In the genomic region with DNA sequence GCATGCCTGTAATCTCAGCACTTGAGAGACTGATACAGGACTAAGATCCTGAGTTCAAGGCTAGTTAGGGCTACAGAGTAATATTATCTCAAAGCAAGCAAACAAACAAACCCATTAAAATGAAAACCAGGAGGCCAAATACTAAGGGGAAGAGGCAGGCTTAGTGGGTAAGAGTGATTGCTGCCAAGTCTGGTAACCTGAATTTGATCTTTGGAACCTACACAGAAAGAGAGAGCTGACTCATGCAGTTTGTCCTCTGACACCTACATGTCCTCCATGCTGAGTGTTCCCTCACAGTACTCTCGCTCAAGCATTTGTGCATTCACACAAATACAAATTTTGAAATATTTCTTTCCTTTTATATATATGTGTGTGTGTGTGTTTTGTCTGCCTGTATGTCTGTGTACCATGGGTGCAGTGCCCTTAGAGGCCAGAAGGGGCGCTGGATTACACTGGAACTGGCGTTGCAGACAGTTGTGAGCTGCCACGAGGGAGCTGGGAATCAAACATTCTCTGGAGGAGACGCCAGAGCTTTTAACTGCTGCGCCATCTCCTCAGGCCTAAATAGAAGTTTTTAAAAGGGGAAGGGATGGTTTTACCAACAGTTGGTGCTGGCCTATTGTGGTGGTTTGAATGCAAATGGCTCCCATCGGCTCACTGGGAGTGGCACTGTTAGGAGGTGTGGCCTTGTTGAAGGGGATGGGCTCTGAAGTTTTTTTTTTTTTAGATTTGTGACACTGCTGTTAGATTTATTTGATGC, we compare ENCODE assay signal across 15 mouse cellular contexts. TPM values are rescaled to one million over a fixed set of nuclear protein-coding genes. Genes with fewer than 3 reads are reported as not detected.
DNase-seq lines count a peak whose midpoint lies in the region; ATAC-seq and TF ChIP-seq lines count a peak whose summit lies in the region.
"Had no signal": no experiment of that assay in that cellular context is flagged by ENCODE, and none has a peak within 500 bp of the region (broad histone marks: within the 10 kb centered on the region; RNA-seq: fewer than 3 reads in every experiment).

No protein-coding gene starts in this region.

- H3K27me3 ChIP-seq in hindbrain, embryonic 11.5 days (ENCODE audit: control insufficient read depth, insufficient read depth, low read length): no peaks in the 10 kb centered on the region
- H3K27me3 ChIP-seq in hindbrain, embryonic 14.5 days (ENCODE audit: control insufficient read depth, insufficient read depth, low read length): no peaks in the 10 kb centered on the region
- no peaks in the 10 kb centered on the region for H3K27me3 ChIP-seq in liver, postnatal 0 days (ENCODE audit: insufficient read depth, low read length)
- H3K27me3 ChIP-seq in liver, embryonic 11.5 days (replicated peaks; ENCODE audit: control insufficient read depth, insufficient read depth, low read length): no peaks in the 10 kb centered on the region
- H3K27me3 ChIP-seq in kidney, embryonic 15.5 days: no peaks in the 10 kb centered on the region
- H3K27me3 ChIP-seq: neural tube, embryonic 12.5 days had no signal

- no peak overlapping the region for H3K4me2 ChIP-seq in hindbrain, embryonic 11.5 days (replicated peaks; ENCODE audit: low read depth, low read length)
- no peak overlapping the region for H3K4me2 ChIP-seq in hindbrain, embryonic 14.5 days (replicated peaks)
- no peak overlapping the region for H3K4me2 ChIP-seq in liver, postnatal 0 days (ENCODE audit: low read depth, low read length)
- no peak overlapping the region for H3K4me2 ChIP-seq in liver, embryonic 11.5 days
- H3K4me2 ChIP-seq in kidney, embryonic 15.5 days: no peak overlapping the region
- H3K4me2 ChIP-seq: heart, embryonic 11.5 days; neural tube, embryonic 12.5 days had no signal

- ATAC-seq in hindbrain, embryonic 11.5 days (ENCODE audit: low FRiP score): no peak
- ATAC-seq in hindbrain, embryonic 14.5 days (ENCODE audit: low FRiP score): no peak
- no peak for ATAC-seq in liver, postnatal 0 days
- ATAC-seq in liver, embryonic 11.5 days (replicated peaks; ENCODE audit: low FRiP score): no peak
- peak; percentile 79 for ATAC-seq in erythroblast, adult 5-6 weeks (replicated peaks; ENCODE audit: low FRiP score, poor library complexity, severe bottlenecking)
- ATAC-seq in kidney, embryonic 15.5 days (replicated peaks; ENCODE audit: low FRiP score): no peak
- ATAC-seq: inflammation-experienced regulatory T-cells, adult 6 months had no signal

- H3K27ac ChIP-seq in hindbrain, embryonic 11.5 days (ENCODE audit: low read depth, low read length): no peak overlapping the region
- no peak overlapping the region for H3K27ac ChIP-seq in hindbrain, embryonic 14.5 days
- no peak overlapping the region for H3K27ac ChIP-seq in liver, postnatal 0 days (ENCODE audit: low read depth)
- no peak overlapping the region for H3K27ac ChIP-seq in liver, embryonic 11.5 days (ENCODE audit: low read depth, low read length)
- H3K27ac ChIP-seq in kidney, embryonic 15.5 days: no peak overlapping the region
- H3K27ac ChIP-seq: neural tube, embryonic 12.5 days had no signal

- no peaks in the 10 kb centered on the region for H3K36me3 ChIP-seq in hindbrain, embryonic 11.5 days (ENCODE audit: control insufficient read depth, insufficient read depth, low read length)
- H3K36me3 ChIP-seq in hindbrain, embryonic 14.5 days (replicated peaks; ENCODE audit: control insufficient read depth, insufficient read depth): no peaks in the 10 kb centered on the region
- no peaks in the 10 kb centered on the region for H3K36me3 ChIP-seq in liver, postnatal 0 days (replicated peaks; ENCODE audit: insufficient read depth, low read length)
- no peaks in the 10 kb centered on the region for H3K36me3 ChIP-seq in liver, embryonic 11.5 days (ENCODE audit: control insufficient read depth, insufficient read depth, low read length)
- H3K36me3 ChIP-seq in kidney, embryonic 15.5 days: no peaks in the 10 kb centered on the region
- H3K36me3 ChIP-seq: neural tube, embryonic 12.5 days had no signal

- TF ChIP-seq CTCF in liver, postnatal 0 days (IDR thresholded peaks at IDR 0.05; ENCODE audit: low read depth): peak; percentile 44

- TF ChIP-seq EP300 in liver, postnatal 0 days (IDR thresholded peaks at IDR 0.05; ENCODE audit: low read depth): no peak

- peak; percentile 9 for DNase-seq in hindbrain, embryonic 11.5 days (ENCODE audit: low spot score)
- DNase-seq in hindbrain, embryonic 14.5 days (ENCODE audit: low spot score): no peak
- DNase-seq in liver, postnatal 0 days: no peak
- DNase-seq in liver, embryonic 11.5 days (ENCODE audit: low spot score): no peak
- DNase-seq in ES-CJ7 (ENCODE audit: low read depth, low spot score): peak; percentile 90
- DNase-seq in gastrocnemius, adult 8-10 months (ENCODE audit: low spot score in 2 of 2): no peak
- DNase-seq: gastrocnemius, postnatal 36 days; kidney, postnatal 25 days; thymus, postnatal 25 days had no signal

- no peak overlapping the region for H3K4me3 ChIP-seq in hindbrain, embryonic 11.5 days (ENCODE audit: low read depth, low read length)
- H3K4me3 ChIP-seq in hindbrain, embryonic 14.5 days (replicated peaks; ENCODE audit: low read length): no peak overlapping the region
- no peak overlapping the region for H3K4me3 ChIP-seq in liver, postnatal 0 days (ENCODE audit: low read depth, low read length)
- H3K4me3 ChIP-seq in liver, embryonic 11.5 days (ENCODE audit: low read depth, low read length): no peak overlapping the region
- H3K4me3 ChIP-seq in kidney, embryonic 15.5 days (replicated peaks): no peak overlapping the region
- H3K4me3 ChIP-seq: neural tube, embryonic 12.5 days had no signal

- WGBS in hindbrain, embryonic 11.5 days: 74% methylated on average over 7 of the region's 7 CpGs
- 76% methylated on average over 7 of the region's 7 CpGs for WGBS in hindbrain, embryonic 14.5 days
- WGBS in liver, postnatal 0 days (ENCODE audit: insufficient replicate concordance): 66% methylated on average over 7 of the region's 7 CpGs
- 65% methylated on average over 7 of the region's 7 CpGs for WGBS in liver, embryonic 11.5 days
- 71% methylated on average over 7 of the region's 7 CpGs for WGBS in kidney, embryonic 15.5 days

- no peak overlapping the region for H3K9ac ChIP-seq in hindbrain, embryonic 11.5 days (ENCODE audit: low read depth, low read length)
- no peak overlapping the region for H3K9ac ChIP-seq in hindbrain, embryonic 14.5 days
- H3K9ac ChIP-seq in liver, postnatal 0 days (replicated peaks): no peak overlapping the region
- H3K9ac ChIP-seq in liver, embryonic 11.5 days (ENCODE audit: low read depth, low read length): no peak overlapping the region
- no peak overlapping the region for H3K9ac ChIP-seq in kidney, embryonic 15.5 days
- H3K9ac ChIP-seq: neural tube, embryonic 12.5 days had no signal

- H3K4me1 ChIP-seq in hindbrain, embryonic 11.5 days (replicated peaks; ENCODE audit: control insufficient read depth, insufficient read depth, low read length): no peaks in the 10 kb centered on the region
- no peaks in the 10 kb centered on the region for H3K4me1 ChIP-seq in hindbrain, embryonic 14.5 days (replicated peaks; ENCODE audit: control insufficient read depth, insufficient read depth, low read length)
- no peaks in the 10 kb centered on the region for H3K4me1 ChIP-seq in liver, postnatal 0 days (ENCODE audit: insufficient read depth)
- H3K4me1 ChIP-seq in liver, embryonic 11.5 days (replicated peaks; ENCODE audit: control insufficient read depth, insufficient read depth, low read length): no peaks in the 10 kb centered on the region
- H3K4me1 ChIP-seq in kidney, embryonic 15.5 days: no peaks in the 10 kb centered on the region
- H3K4me1 ChIP-seq: neural tube, embryonic 12.5 days had no signal

- no peaks in the 10 kb centered on the region for H3K9me3 ChIP-seq in hindbrain, embryonic 11.5 days (ENCODE audit: control insufficient read depth, low read length)
- H3K9me3 ChIP-seq in hindbrain, embryonic 14.5 days (ENCODE audit: control insufficient read depth, low read length): no peaks in the 10 kb centered on the region
- H3K9me3 ChIP-seq in liver, postnatal 0 days (ENCODE audit: low read length): no peaks in the 10 kb centered on the region
- no peaks in the 10 kb centered on the region for H3K9me3 ChIP-seq in liver, embryonic 11.5 days (ENCODE audit: control insufficient read depth, low read length)
- no peaks in the 10 kb centered on the region for H3K9me3 ChIP-seq in kidney, embryonic 15.5 days (replicated peaks)

RNA-seq across cellular contexts. Expression of a gene that starts 37.0 kb away (rescaled TPM):
- polyA plus RNA-seq in hindbrain, embryonic 11.5 days (2014; fragmentation: Nextera tagmentation; extraction: Ambion mirVana): 35.8 and 39.5 TPM in 2 replicates
- 32.5 and 34.7 TPM in 2 replicates for polyA plus RNA-seq in hindbrain, embryonic 14.5 days (2014; fragmentation: Nextera tagmentation; extraction: Ambion mirVana)
- polyA plus RNA-seq in liver, postnatal 0 days (2015; fragmentation: Nextera tagmentation; extraction: Ambion mirVana): 9.7 and 12.1 TPM in 2 replicates
- 29.5 and 34.0 TPM in 2 replicates for polyA plus RNA-seq in liver, embryonic 11.5 days (2014; fragmentation: Nextera tagmentation; extraction: Ambion mirVana)
- total RNA-seq in erythroblast, adult 5-6 weeks (2015; ENCODE audit: low replicate concordance): 4.6 and 8.2 TPM in 2 replicates
- 15.4 and 35.0 TPM in 2 replicates for total RNA-seq in erythroblast, adult 5-6 weeks (2017; ENCODE audit: low replicate concordance)
- 10 to 100 TPM; 16.1 to 28.7 (median 18.5) TPM for total RNA-seq in gastrocnemius, adult 8-10 months (2022)
- 35.6 and 36.4 TPM in 2 replicates for polyA plus RNA-seq in kidney, embryonic 15.5 days (2015; fragmentation: Nextera tagmentation; extraction: Ambion mirVana)

RNA-seq across cellular contexts. Expression of a gene that starts 44.1 kb away (rescaled TPM):
- 5.0 and 5.3 TPM in 2 replicates for polyA plus RNA-seq in hindbrain, embryonic 11.5 days (2014; fragmentation: Nextera tagmentation; extraction: Ambion mirVana)
- 16.9 and 18.8 TPM in 2 replicates for polyA plus RNA-seq in hindbrain, embryonic 14.5 days (2014; fragmentation: Nextera tagmentation; extraction: Ambion mirVana)
- polyA plus RNA-seq in liver, postnatal 0 days (2015; fragmentation: Nextera tagmentation; extraction: Ambion mirVana): 0.13 and 0.18 TPM in 2 replicates
- polyA plus RNA-seq in liver, embryonic 11.5 days (2014; fragmentation: Nextera tagmentation; extraction: Ambion mirVana): 0.27 and 0.55 TPM in 2 replicates
- not detected in 2 replicates for total RNA-seq in erythroblast, adult 5-6 weeks (2015; ENCODE audit: low replicate concordance)
- not detected in 2 replicates for total RNA-seq in erythroblast, adult 5-6 weeks (2017; ENCODE audit: low replicate concordance)
- under 1 TPM; 0.27 to 0.83 (median 0.40) TPM for total RNA-seq in gastrocnemius, adult 8-10 months (2022)
- polyA plus RNA-seq in kidney, embryonic 15.5 days (2015; fragmentation: Nextera tagmentation; extraction: Ambion mirVana): 0.75 and 0.93 TPM in 2 replicates
- total RNA-seq: megakaryocyte progenitor cell, adult 5-6 weeks had no signal
- polyA plus RNA-seq: inflammation-experienced regulatory T-cells, adult 6 months had no signal

Comparison
In these comparisons a context has a peak if more than half of its experiments do, and no peak if none do; other contexts are left out.
1. DNase-seq: peak in hindbrain, embryonic 11.5 days (single experiment) and ES-CJ7 (single experiment); none in hindbrain, embryonic 14.5 days (single experiment), liver, postnatal 0 days (single experiment), liver, embryonic 11.5 days (single experiment) and gastrocnemius, adult 8-10 months (0 of 2).